Mouse (Mus musculus) embryonic facial prominence, embryonic 14.5 days (tissue): ENCODE data around the gene Nicn1. TPM values are rescaled to one million over a fixed set of nuclear protein-coding genes. Genes with fewer than 3 reads are reported as not detected.
"Not testable (repeated sequence)": the region's sequence is repeated elsewhere in the genome, so short reads cannot be mapped to it uniquely, and the experiment has no call there.

Experiments used
- ATAC-seq: fragments of 200-750 bp; cut with Nextera tagmentation; 2 replicates; pipeline ENCODE4 v1.8.0; 2017; ENCODE audit warnings: low read depth, moderate number of reproducible peaks, moderate TSS enrichment
- DNase-seq: peaks from one replicate; pipeline ENCODE4 v3.0.0-alpha.2; 2015; ENCODE audit warnings: low spot score
- H3K27ac ChIP-seq: fragments of 300-500 bp; sonication (generic); replicated peaks from 2 replicates; pipeline ENCODE4 v1.5.1; 2014; ENCODE audit warnings: low read depth, mild to moderate bottlenecking, low read length, moderate library complexity
- H3K27me3 ChIP-seq: fragments of 300-500 bp; sonication (generic); replicated peaks from 2 replicates; pipeline ENCODE4 v1.6.1; 2014; ENCODE audit warnings: low read length; ENCODE audit not compliant: control insufficient read depth, insufficient read depth
- H3K36me3 ChIP-seq: fragments of 300-500 bp; sonication (generic); 2 replicates; pipeline ENCODE4 v1.6.1; 2014; ENCODE audit warnings: low read length, mixed read lengths; ENCODE audit not compliant: control insufficient read depth, insufficient read depth
- H3K4me1 ChIP-seq: fragments of 300-500 bp; sonication (generic); 2 replicates; pipeline ENCODE4 v1.6.1; 2014; ENCODE audit warnings: antibody characterized with exemption, low read length; ENCODE audit not compliant: control insufficient read depth, insufficient read depth
- H3K4me2 ChIP-seq: fragments of 300-500 bp; sonication (generic); 2 replicates; pipeline ENCODE4 v1.6.1; 2014; ENCODE audit warnings: low read depth, mild to moderate bottlenecking, low read length, moderate library complexity, mixed read lengths
- H3K4me3 ChIP-seq: fragments of 300-500 bp; sonication (generic); 2 replicates; pipeline ENCODE4 v1.5.1; 2014; ENCODE audit warnings: low read depth, mild to moderate bottlenecking, low read length
- H3K9ac ChIP-seq: fragments of 300-500 bp; sonication (generic); 2 replicates; pipeline ENCODE4 v1.6.1; 2014; ENCODE audit warnings: low read depth, mild to moderate bottlenecking, low read length, moderate library complexity, mixed read lengths
- H3K9me3 ChIP-seq: fragments of 300-500 bp; sonication (generic); 2 replicates; pipeline ENCODE4 v1.6.1; 2016; ENCODE audit warnings: low read length; ENCODE audit not compliant: control insufficient read depth
- WGBS: fragments of 180-500 bp; shearing (Covaris S2); extraction: QIAGEN DNeasy Blood & Tissue Kit; methylation state at CpG from one replicate; pipeline ENCODE4 v1.1.7; 2014; 5-methylcytosine and 5-hydroxymethylcytosine counted together
- polyA plus RNA-seq: library from polyadenylated mRNA; unstranded; fragments of >200 nt; fragmentation: Nextera tagmentation; extraction: Ambion mirVana; gene quantifications from 2 replicates; pipeline ENCODE4 v1.2.1, GENCODE M21; 2014

The Nicn1 gene
- polyA plus RNA-seq, 1 experiment from 2014 or later = 38.9 TPM

GRCm38 (mm10) chr9:108273485-108273884 is 16.7 kb upstream of the Nicn1 start:
- Histone ChIP-seq H3K4me1 (no peaks in the 10 kb centered on the region), H3K27me3 (no peaks in the 10 kb centered on the region), H3K27ac (no peak overlapping the region), H3K9me3 (no peaks in the 10 kb centered on the region), H3K36me3 (no peaks in the 10 kb centered on the region), H3K9ac (no peak overlapping the region), H3K4me2 (no peak overlapping the region), H3K4me3 (no peak overlapping the region)
- no peak for ATAC-seq
- 76% methylated on average over 4 of the region's 4 CpGs for WGBS
- DNase-seq = no peak

GRCm38 (mm10) chr9:108274476-108275330 is 15.5 kb upstream of the Nicn1 start:
- WGBS = 52% methylated on average over 5 of the region's 5 CpGs
- ATAC-seq (peak; percentile 79; the same call in 1 of the 2 replicates), DNase-seq (no peak)
- no peak overlapping the region for H3K4me3 ChIP-seq
- H3K36me3 ChIP-seq = no peaks in the 10 kb centered on the region
- H3K9me3 ChIP-seq = no peaks in the 10 kb centered on the region
- no peak overlapping the region for H3K4me2 ChIP-seq
- H3K27me3 ChIP-seq = no peaks in the 10 kb centered on the region
- no peak overlapping the region for H3K27ac ChIP-seq
- no peaks in the 10 kb centered on the region for H3K4me1 ChIP-seq
- H3K9ac ChIP-seq = no peak overlapping the region

GRCm38 (mm10) chr9:108275331-108275659 is 14.9 kb upstream of the Nicn1 start:
- Histone ChIP-seq H3K9ac (no peak overlapping the region), H3K4me3 (no peak overlapping the region), H3K27me3 (no peaks in the 10 kb centered on the region), H3K9me3 (no peaks in the 10 kb centered on the region), H3K27ac (no peak overlapping the region), H3K4me1 (no peaks in the 10 kb centered on the region), H3K36me3 (no peaks in the 10 kb centered on the region), H3K4me2 (no peak overlapping the region)
- WGBS = 49% methylated on average over 6 of the region's 6 CpGs
- ATAC-seq = no peak
- DNase-seq = no peak

GRCm38 (mm10) chr9:108278697-108279450 is 11.4 kb upstream of the Nicn1 start:
- Histone ChIP-seq H3K4me3 (no peak overlapping the region), H3K36me3 (no peaks in the 10 kb centered on the region), H3K9ac (no peak overlapping the region), H3K27me3 (no peaks in the 10 kb centered on the region), H3K4me2 (no peak overlapping the region), H3K27ac (no peak overlapping the region), H3K4me1 (no peaks in the 10 kb centered on the region), H3K9me3 (no peaks in the 10 kb centered on the region)
- no peak for DNase-seq
- ATAC-seq = no peak
- WGBS = 67% methylated on average over 10 of the region's 10 CpGs

GRCm38 (mm10) chr9:108280071-108280828 is 10.0 kb upstream of the Nicn1 start:
- peak; percentile 86 for ATAC-seq
- Histone ChIP-seq H3K4me3 (no peak overlapping the region), H3K4me1 (no peaks in the 10 kb centered on the region), H3K9me3 (no peaks in the 10 kb centered on the region), H3K27ac (peak overlapping the region; percentile 35), H3K9ac (no peak overlapping the region), H3K4me2 (no peak overlapping the region), H3K36me3 (no peaks in the 10 kb centered on the region), H3K27me3 (no peaks in the 10 kb centered on the region)
- WGBS = 30% methylated on average over 8 of the region's 8 CpGs
- DNase-seq = peak; percentile 90

- Histone ChIP-seq H3K4me3 (no peak overlapping the region), H3K4me2 (no peak overlapping the region), H3K27me3 (no peaks in the 10 kb centered on the region), H3K4me1 (no peaks in the 10 kb centered on the region), H3K9me3 (no peaks in the 10 kb centered on the region), H3K9ac (no peak overlapping the region), H3K36me3 (no peaks in the 10 kb centered on the region), H3K27ac (no peak overlapping the region)
- DNase-seq = peak; percentile 87
- WGBS = 12% methylated on average over 6 of the region's 6 CpGs
- ATAC-seq = peak; percentile 77
Observed at GRCm38 (mm10) chr9:108284410-108284809, 5.8 kb upstream of the Nicn1 start.

GRCm38 (mm10) chr9:108287526-108288238 is 2.5 kb upstream of the Nicn1 start:
- ATAC-seq, H3K27ac ChIP-seq: not testable (repeated sequence)
- 86% methylated on average over 4 of the region's 6 CpGs for WGBS

GRCm38 (mm10) chr9:108289347-108289746 is 882 bp upstream of the Nicn1 start:
- Histone ChIP-seq H3K9me3 (no peaks in the 10 kb centered on the region), H3K27ac (no peak overlapping the region), H3K4me1 (peaks cover 7% of the 10 kb centered on the region), H3K9ac (peak overlapping the region; percentile 68; the same call in 1 of the 2 replicates), H3K4me3 (peak overlapping the region; percentile 67; the same call in 1 of the 2 replicates), H3K4me2 (peak overlapping the region; percentile 77), H3K27me3 (no peaks in the 10 kb centered on the region), H3K36me3 (peaks cover 6% of the 10 kb centered on the region; the same call in 1 of the 2 replicates)
- DNase-seq = no peak
- no peak for ATAC-seq
- 58% methylated on average over 2 of the region's 2 CpGs for WGBS

More at GRCm38 (mm10) chr9:108287526-108288238, 2.5 kb upstream of the Nicn1 start:
- DNase-seq, H3K9me3 ChIP-seq, H3K36me3 ChIP-seq, H3K4me2 ChIP-seq, H3K27me3 ChIP-seq, H3K9ac ChIP-seq, H3K4me1 ChIP-seq, H3K4me3 ChIP-seq: not testable (repeated sequence)
